Mouse (Mus musculus): Measurements from ENCODE around the gene Dlk2.

- no peak for TF ChIP-seq POLR2A (IDR thresholded peaks at IDR 0.05; ENCODE audit: control insufficient read depth, low read depth, low read length)
- no peak for TF ChIP-seq CTCF (IDR thresholded peaks at IDR 0.05; ENCODE audit: control insufficient read depth, insufficient read depth, insufficient replicate concordance, low read depth, low read length)
Measured at GRCm38 (mm10) chr17:46313135-46313715, 16.0 kb downstream of the Dlk2 start.

Data from testis, adult 2 months (tissue).